Mouse (Mus musculus) granulocyte monocyte progenitor cell, adult 5-6 weeks (primary cell): ENCODE measurements around the gene Cacna2d4. TPM values are rescaled to one million over a fixed set of nuclear protein-coding genes. Genes with fewer than 3 reads are reported as not detected.

ENCODE experiments used
- ATAC-seq: replicated peaks from 2 replicates; pipeline ENCODE4 v1.8.0; 2016; ENCODE audit warnings: mild to moderate bottlenecking, moderate TSS enrichment, inconsistent platforms; ENCODE audit not compliant: poor library complexity, severe bottlenecking
- total RNA-seq, 2 experiments: library from RNA; stranded (forward) in 1 of 2; stranded (reverse) in 1 of 2; fragments of 200-712, 200-1000 nt in 1 of 2; fragments of >200 nt in 1 of 2; fragmentation: Nextera tagmentation in 1 of 2; gene quantifications; 2 replicates each; pipeline ENCODE4 v1.2.3; 2014 to 2017

Gene Cacna2d4
- total RNA-seq, 2 experiments from 2014 or later, result 0.10 TPM; not detected in 1

DNA sequence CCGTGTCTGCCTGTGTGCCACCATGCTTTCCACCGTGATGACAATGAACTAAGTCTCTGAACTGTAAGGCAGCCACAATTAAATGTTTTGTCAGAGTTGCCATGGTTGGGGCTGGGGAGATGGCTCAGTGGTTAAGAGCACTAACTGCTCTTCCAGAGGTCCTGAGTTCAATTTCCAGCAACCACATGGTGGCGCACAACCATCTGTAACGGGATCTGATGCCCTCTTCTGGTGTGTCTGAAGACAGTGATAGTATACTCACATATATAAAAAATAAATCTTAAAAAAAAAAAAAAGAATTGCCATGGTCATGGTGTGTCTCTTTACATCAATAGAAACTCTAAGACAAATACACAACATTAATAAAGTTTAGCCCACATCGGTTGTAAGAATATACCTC lies 138.7 kb downstream of the Cacna2d4 start:
- ATAC-seq, result no peak

- peak; percentile 92 for ATAC-seq
Observed at GRCm38 (mm10) chr6:119377613-119378012, 141.3 kb downstream of the Cacna2d4 start.

DNA sequence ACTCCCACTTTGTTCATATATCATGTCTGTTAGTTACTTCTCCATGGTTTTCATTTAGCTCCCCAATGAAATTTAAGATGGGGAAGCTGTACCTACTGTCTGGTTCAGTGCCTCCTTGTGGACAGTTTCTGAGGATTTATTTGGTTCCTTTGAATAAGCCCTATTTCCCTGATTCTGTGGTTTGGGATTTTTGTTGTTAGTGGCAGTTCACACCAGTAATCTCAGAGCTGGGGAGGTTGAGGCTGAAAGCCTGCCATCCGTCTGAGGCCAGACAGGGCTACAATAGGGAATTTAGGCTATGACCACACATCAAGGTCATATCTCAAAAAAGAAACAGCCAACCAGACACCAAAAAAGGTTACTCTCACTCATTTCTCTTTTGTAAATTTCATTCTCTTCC lies 142.3 kb downstream of the Cacna2d4 start:
- ATAC-seq, result peak; percentile 23; the same call in 1 of the 2 replicates

DNA sequence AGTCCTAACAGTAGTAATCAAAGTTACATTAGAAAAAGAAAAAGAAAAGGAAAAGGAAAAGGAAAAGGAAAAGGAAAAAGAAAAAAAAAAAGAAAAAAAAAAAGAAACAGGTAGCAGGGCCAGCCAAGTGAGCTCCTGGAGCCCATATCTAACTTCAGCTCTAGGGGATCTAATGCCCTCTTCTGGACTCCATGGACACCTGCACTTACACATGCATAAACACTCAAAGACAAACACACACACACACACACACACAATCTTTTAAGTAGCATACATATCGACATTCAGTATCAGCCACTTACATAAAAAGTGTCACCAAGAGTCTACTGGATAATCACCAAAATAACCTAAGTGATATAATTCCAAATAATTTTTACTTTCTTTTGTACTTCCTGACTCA lies 149.3 kb downstream of the Cacna2d4 start:
- ATAC-seq, result no peak

DNA sequence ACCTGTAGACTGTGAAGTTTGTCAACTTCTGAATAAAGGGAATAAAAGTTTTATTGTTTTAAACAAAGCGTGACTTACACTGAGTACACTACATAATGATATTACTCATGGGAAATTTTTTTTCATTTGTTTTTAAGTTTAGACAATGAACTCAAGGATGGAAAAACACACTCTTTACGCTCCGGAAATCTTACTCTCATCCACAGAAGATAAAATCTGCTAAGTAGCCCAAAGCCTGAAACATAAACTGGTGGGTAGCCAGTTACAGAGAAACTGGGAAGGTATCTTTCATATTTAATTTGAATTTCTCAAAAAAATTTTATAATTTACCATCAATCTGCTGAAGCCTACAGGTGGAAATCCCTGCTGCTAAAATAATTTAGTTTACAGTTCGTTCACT lies 150.1 kb downstream of the Cacna2d4 start:
- no peak for ATAC-seq

DNA sequence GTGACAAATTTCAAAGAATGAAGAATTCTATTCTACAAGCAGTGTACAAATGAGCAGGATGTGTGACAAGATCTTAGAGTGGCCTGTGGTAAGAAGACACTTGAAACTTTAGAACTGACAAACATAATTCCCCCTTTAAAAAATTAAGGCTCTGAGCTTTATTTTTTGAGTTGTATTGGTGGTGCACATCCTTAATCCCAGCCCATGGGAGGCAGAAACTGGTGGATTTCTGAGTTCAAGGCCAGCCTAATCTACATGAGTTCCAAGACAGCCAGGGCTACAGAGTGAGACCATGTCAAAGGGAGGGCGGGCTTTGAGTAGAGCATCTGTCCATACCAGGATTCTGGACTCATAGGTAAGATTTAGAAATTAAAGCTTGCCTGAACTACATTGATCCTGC lies 150.5 kb downstream of the Cacna2d4 start:
- no peak for ATAC-seq

GRCm38 (mm10) chr6:119387801-119388649 lies 151.7 kb downstream of the Cacna2d4 start:
- no peak; the same call in 1 of the 2 replicates for ATAC-seq

GRCm38 (mm10) chr6:119388650-119389012 lies 152.3 kb downstream of the Cacna2d4 start:
- peak; percentile 91 for ATAC-seq

DNA sequence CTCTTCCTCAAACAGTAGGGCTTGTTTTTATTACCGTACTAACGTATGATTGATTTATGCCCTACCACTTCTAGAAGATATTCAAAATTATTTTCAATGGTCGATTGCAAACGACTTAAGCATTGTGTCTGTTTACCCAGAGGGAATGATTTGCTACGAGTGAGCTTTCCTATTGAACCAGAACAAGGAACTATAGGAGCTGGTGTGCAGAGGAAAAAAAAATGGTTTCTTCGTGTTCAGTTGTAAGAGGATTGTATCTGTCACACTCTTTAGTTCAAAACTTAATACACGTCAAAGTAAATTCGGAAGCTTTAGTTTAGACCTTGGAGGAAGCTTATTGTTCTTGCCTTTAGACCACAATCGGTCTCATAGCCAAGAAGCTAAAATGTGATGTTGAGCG lies 152.8 kb downstream of the Cacna2d4 start:
- no peak for ATAC-seq

DNA sequence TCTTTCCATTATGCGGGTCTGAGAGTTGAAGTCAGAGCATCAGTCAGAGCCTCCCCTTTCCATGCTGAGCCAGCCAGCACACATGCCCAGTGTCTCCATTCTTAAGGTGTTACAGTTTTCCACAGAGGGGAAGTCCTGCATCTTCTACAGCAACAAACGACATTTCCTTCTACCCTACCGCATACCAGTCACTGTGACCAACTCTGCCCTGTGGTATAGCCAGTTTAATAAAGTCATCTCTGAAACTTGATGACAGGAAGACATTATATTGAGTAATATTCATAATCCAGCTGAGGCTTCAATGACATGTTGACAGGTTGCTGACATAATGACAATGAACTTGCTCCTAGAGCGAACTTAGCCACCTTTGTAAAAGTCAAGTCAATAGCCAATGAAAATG lies 154.4 kb downstream of the Cacna2d4 start:
- ATAC-seq, result peak; percentile 55

DNA sequence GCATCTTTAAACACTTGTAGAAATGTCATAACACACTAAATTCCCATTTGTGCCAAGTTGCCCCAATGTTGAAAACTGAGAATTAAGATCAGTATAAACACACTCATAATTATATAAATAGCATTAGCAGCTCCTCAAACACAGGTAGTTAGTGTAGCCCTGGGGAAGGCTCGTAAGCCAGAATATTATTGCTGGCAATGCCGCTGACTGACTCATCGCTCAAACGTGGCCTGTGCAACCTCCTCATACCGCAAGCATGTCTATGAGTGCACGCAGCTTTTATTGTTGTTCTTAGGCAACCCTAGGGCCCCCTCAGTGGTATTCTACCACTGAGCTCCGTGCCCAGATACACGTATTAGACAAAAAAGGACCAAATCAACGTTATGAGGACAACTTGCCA lies 156.5 kb downstream of the Cacna2d4 start:
- no peak for ATAC-seq

- ATAC-seq, result peak; percentile 73
Observed at GRCm38 (mm10) chr6:119395421-119396308, 159.3 kb downstream of the Cacna2d4 start.

DNA sequence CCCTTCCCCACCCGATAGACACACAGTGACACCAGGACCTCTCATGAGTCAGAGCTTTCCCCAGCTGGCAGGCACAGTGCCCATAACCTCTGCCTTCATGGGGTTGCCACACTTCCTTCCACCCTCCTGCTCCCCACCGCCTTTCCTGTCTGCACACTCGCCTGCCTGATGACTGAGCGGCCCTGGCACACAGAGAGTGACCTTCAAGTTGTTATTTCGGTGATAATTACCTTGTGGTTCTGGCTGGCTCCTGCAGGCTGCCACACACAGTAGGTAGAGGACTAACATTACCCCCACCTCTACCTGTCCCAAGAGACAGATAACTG lies 159.9 kb downstream of the Cacna2d4 start:
- ATAC-seq, result peak; percentile 94

DNA sequence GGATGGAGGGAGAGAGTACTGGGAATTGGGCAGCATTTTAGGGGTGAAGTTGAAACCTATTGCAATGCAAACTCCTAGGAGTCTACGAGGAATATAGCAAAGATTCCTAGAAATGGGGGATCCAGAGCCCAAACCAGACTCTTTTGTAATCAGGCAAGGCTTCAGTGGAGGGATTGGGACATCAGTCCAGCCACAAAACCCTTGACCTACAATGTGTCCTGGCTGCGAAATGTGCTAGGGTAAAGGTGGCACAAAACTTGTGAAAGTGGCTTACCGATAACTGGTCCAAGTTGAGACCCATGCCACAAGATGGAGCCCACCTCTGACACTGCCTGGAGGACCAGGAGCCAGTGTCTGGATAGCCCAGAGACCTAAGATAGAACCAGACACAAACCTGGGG lies 163.0 kb downstream of the Cacna2d4 start:
- no peak for ATAC-seq

DNA sequence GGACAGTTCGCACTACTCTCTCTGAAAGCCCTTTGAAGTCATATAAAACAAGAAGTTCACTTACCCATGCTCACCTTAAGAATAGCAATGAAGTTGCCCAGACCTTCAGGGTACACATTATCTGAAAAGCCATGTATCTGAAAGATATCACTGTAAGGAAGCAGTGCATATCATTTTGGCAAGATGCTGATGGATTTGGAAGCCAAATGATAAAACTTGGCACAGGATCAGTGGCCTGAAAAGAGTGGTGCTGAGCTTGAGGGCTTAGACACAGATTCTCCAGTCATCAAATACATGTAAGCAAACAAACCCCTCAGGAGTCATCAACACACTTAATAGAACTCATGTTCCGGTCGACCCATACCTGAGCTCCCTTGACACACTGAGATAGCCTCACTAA lies 164.3 kb downstream of the Cacna2d4 start:
- no peak for ATAC-seq

DNA sequence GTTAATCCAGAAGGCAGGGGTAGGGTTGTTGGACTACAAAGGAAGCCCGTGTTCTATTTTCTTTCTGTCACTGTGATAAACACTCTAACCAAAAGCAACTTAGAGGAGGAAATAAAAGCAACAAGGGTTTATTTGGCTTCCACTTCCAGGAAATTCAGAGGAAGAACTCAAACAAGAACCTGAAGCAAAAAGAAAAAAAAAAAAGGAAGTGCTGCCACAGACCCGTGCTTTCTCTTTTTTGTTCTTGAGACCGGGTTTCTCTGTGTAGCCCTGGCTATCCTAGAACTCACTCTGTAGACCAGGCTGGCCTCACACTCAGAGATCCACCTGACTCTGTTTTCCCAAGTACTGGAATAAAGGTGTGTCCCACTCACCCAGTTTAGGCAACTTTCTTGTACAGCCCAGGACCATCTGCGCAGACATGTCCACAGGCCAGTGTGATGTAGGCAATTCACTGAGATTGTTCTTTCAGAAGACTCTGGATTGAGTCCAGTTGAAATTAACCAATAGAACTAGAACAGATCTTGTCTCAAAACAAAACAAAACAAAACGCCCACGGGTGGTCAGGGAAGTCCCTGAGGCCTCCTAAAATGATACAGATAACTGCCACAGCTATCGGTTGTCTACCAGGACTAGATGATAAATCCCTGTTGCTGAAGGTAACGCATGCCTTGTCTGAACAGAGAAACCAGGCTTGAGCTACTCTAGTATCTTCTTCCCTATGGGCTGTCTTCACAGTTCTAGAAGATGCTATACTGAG lies 165.4 kb downstream of the Cacna2d4 start:
- 0 out of 2 replicates have a peak, but pooled peaks have one; percentile 18 for ATAC-seq

Other genes starting within 250 kb of the Cacna2d4 start
- gene Dcp1b, start 61.3 kb upstream of the Cacna2d4 start, total RNA-seq (2014; fragmentation: Nextera tagmentation), result 12.2 and 12.8 TPM in 2 replicates
- 8.6 and 10.3 TPM in 2 replicates for gene Dcp1b, start 61.3 kb upstream of the Cacna2d4 start, total RNA-seq (2017)
- gene Cacna1c, start 40.1 kb upstream of the Cacna2d4 start, total RNA-seq (2014; fragmentation: Nextera tagmentation), result not detected in 2 replicates
- gene Cacna1c, start 40.1 kb upstream of the Cacna2d4 start, total RNA-seq (2017), result not detected in 2 replicates
- gene Lrtm2, start 94.2 kb downstream of the Cacna2d4 start, total RNA-seq (2014; fragmentation: Nextera tagmentation), result 0.81 and 0.99 TPM in 2 replicates
- not detected in 2 replicates for gene Lrtm2, start 94.2 kb downstream of the Cacna2d4 start, total RNA-seq (2017)
- gene Adipor2, start 181.2 kb downstream of the Cacna2d4 start, total RNA-seq (2014; fragmentation: Nextera tagmentation), result 58.4 and 62.3 TPM in 2 replicates
- gene Adipor2, start 181.2 kb downstream of the Cacna2d4 start, total RNA-seq (2017), result 75.4 and 85.1 TPM in 2 replicates
- gene Fbxl14, start 243.1 kb downstream of the Cacna2d4 start, total RNA-seq (2014; fragmentation: Nextera tagmentation), result 29.0 and 34.6 TPM in 2 replicates
- gene Fbxl14, start 243.1 kb downstream of the Cacna2d4 start, total RNA-seq (2017), result 43.6 and 43.7 TPM in 2 replicates